Mouse (Mus musculus): ENCODE measurements around the gene Dync2li1.

- TF ChIP-seq CTCF (IDR thresholded peaks at IDR 0.05) = no peak
- no peak for TF ChIP-seq POLR2A (IDR thresholded peaks at IDR 0.05; ENCODE audit: insufficient read depth, low read depth, low read length)
Measured at GRCm38 (mm10) chr17:84672376-84673369, 46.4 kb downstream of the Dync2li1 start.

Data from heart, adult 2 months (tissue).